Mouse (Mus musculus) C2C12 (cell line): ENCODE results near the gene Tmem119.

ENCODE experiments used
- CEBPB ChIP-seq: IDR thresholded peaks from one replicate; pipeline ENCODE4 v1.6.1; 2011; ENCODE audit warnings: low read depth, mild to moderate bottlenecking, control low read depth, moderate library complexity
- CTCF ChIP-seq: IDR thresholded peaks from one replicate; pipeline ENCODE4 v1.5.1; 2011; ENCODE audit not compliant: control insufficient read depth, insufficient read depth, insufficient read length
- FOSL1 ChIP-seq: IDR thresholded peaks from one replicate; pipeline ENCODE4 v1.8.0; 2011; ENCODE audit warnings: mild to moderate bottlenecking, low read length; ENCODE audit not compliant: poor library complexity, insufficient read depth, severe bottlenecking
- MAX ChIP-seq: IDR thresholded peaks from one replicate; pipeline ENCODE4 v1.6.1; 2011; ENCODE audit warnings: mild to moderate bottlenecking, control low read depth
- MYOG ChIP-seq: IDR thresholded peaks from one replicate; pipeline ENCODE4 v1.6.1; 2011; ENCODE audit not compliant: control insufficient read depth, insufficient read length; ENCODE audit errors: extremely low read depth
- USF1 ChIP-seq: IDR thresholded peaks from one replicate; pipeline ENCODE4 v1.6.1; 2011; ENCODE audit warnings: low read depth, mild to moderate bottlenecking, control low read depth, moderate library complexity

DNA sequence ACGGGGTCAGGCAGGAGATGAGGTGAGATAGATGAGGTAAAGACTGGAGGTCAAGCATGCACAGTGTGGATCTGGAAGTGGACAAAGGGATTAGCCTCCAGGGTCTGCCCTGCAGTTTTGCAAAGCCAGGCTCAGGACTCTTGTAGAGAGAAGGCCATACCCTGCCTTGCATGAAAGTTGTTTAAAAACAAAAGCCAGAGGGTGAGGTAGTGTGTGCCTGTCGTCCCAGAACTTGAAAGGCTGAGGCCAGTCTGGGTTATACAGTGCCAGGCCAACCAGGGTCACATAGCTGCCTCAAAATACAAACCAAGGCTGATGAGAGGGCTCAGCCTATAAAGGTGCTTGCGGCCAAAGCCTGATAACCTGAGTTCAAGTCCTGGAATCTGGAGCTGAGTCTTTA, 31.4 kb upstream of the Tmem119 start:
- no peak for TF ChIP-seq USF1
- no peak for TF ChIP-seq CTCF
- no peak for TF ChIP-seq CEBPB
- TF ChIP-seq MAX, result no peak
- no peak for TF ChIP-seq FOSL1
- no peak for TF ChIP-seq MYOG
